Mouse (Mus musculus) forebrain, embryonic 15.5 days (tissue): ENCODE results near the gene Vmn1r28. TPM values are rescaled to one million over a fixed set of nuclear protein-coding genes. Genes with fewer than 3 reads are reported as not detected.
"Not testable (repeated sequence)": the region's sequence is repeated elsewhere in the genome, so short reads cannot be mapped to it uniquely, and the experiment has no call there.

Source experiments
- ATAC-seq: fragments of 200-750 bp; cut with Nextera tagmentation; replicated peaks from 2 replicates; pipeline ENCODE4 v1.8.0; 2017; ENCODE audit warnings: mild to moderate bottlenecking, moderate TSS enrichment, moderate library complexity
- H3K27ac ChIP-seq: fragments of 300-500 bp; sonication (generic); replicated peaks from 2 replicates; pipeline ENCODE4 v1.5.1; 2015; ENCODE audit warnings: mild to moderate bottlenecking, inconsistent platforms
- H3K27me3 ChIP-seq: fragments of 300-500 bp; sonication (generic); 2 replicates; pipeline ENCODE4 v1.6.1; 2015; ENCODE audit warnings: inconsistent platforms
- H3K36me3 ChIP-seq: fragments of 300-500 bp; sonication (generic); 2 replicates; pipeline ENCODE4 v1.6.1; 2015; ENCODE audit warnings: mild to moderate bottlenecking, inconsistent platforms
- H3K4me1 ChIP-seq: fragments of 300-500 bp; sonication (generic); 2 replicates; pipeline ENCODE4 v1.6.1; 2015; ENCODE audit warnings: inconsistent platforms
- H3K4me2 ChIP-seq: fragments of 300-500 bp; sonication (generic); replicated peaks from 2 replicates; pipeline ENCODE4 v1.6.1; 2015; ENCODE audit warnings: mild to moderate bottlenecking, inconsistent platforms
- H3K4me3 ChIP-seq: fragments of 300-500 bp; sonication (generic); 2 replicates; pipeline ENCODE4 v1.5.1; 2015; ENCODE audit warnings: mild to moderate bottlenecking, inconsistent platforms
- H3K9ac ChIP-seq: fragments of 300-500 bp; sonication (generic); replicated peaks from 2 replicates; pipeline ENCODE4 v1.6.1; 2015; ENCODE audit warnings: mild to moderate bottlenecking, inconsistent platforms
- H3K9me3 ChIP-seq: fragments of 300-500 bp; sonication (generic); 2 replicates; pipeline ENCODE4 v1.6.1; 2016; ENCODE audit warnings: inconsistent platforms
- WGBS: fragments of 180-500 bp; shearing (Covaris S2); methylation state at CpG from one replicate; pipeline ENCODE4 v1.1.7; 2015; ENCODE audit warnings: mixed read lengths; 5-methylcytosine and 5-hydroxymethylcytosine counted together
- polyA plus RNA-seq: library from polyadenylated mRNA; unstranded; fragments of >200 nt; fragmentation: Nextera tagmentation; extraction: Ambion mirVana; gene quantifications from 2 replicates; pipeline ENCODE4 v1.2.1, GENCODE M21; 2015

Gene Vmn1r28
- not detected in 2 replicates for polyA plus RNA-seq

- H3K4me2 ChIP-seq, result no peak within 1 kb of the TSS
- H3K27me3 ChIP-seq, result no peaks in the 10 kb centered on the region
- no peaks in the 10 kb centered on the region for H3K9me3 ChIP-seq
- 89% methylated on average over 1 of the region's 1 CpGs for WGBS
- H3K4me3 ChIP-seq, result no peak within 1 kb of the TSS
- no peaks in the 10 kb centered on the region for H3K4me1 ChIP-seq
- no peak within 1 kb of the TSS for H3K9ac ChIP-seq
- no peaks in the 10 kb centered on the region for H3K36me3 ChIP-seq
- H3K27ac ChIP-seq, result no peak within 1 kb of the TSS
- ATAC-seq, result no peak
These were observed at the start of gene Vmn1r28 for GRCm38 (mm10) chr6:58261737-58262136. Vmn1r28 (plus strand) TSS chr6:58262037.

- Histone ChIP-seq H3K27ac (no peak overlapping the region), H3K4me2 (no peak overlapping the region), H3K9ac (no peak overlapping the region), H3K4me3 (no peak overlapping the region), H3K27me3 (no peaks in the 10 kb centered on the region), H3K9me3 (no peaks in the 10 kb centered on the region), H3K36me3 (no peaks in the 10 kb centered on the region), H3K4me1 (no peaks in the 10 kb centered on the region)
- no peak for ATAC-seq
- WGBS, result 80% methylated on average over 2 of the region's 2 CpGs
These were observed 45.7 kb upstream of the Vmn1r28 start for GRCm38 (mm10) chr6:58216119-58216518.

- Histone ChIP-seq H3K4me2 (no peak within 1 kb of the TSS), H3K27me3 (no peaks in the 10 kb centered on the region), H3K4me3 (no peak within 1 kb of the TSS), H3K9me3 (no peaks in the 10 kb centered on the region), H3K4me1 (no peaks in the 10 kb centered on the region), H3K9ac (no peak within 1 kb of the TSS), H3K36me3 (no peaks in the 10 kb centered on the region), H3K27ac (no peak within 1 kb of the TSS)
- WGBS, result 85% methylated on average over 2 of the region's 2 CpGs
- ATAC-seq, result no peak
These were observed 43.1 kb upstream of the Vmn1r28 start, which contains the start of gene Vmn1r27 for GRCm38 (mm10) chr6:58218721-58219120. Vmn1r27 (minus strand) TSS chr6:58218821.

- not testable (repeated sequence) for ATAC-seq, H3K4me3 ChIP-seq, H3K36me3 ChIP-seq, H3K27ac ChIP-seq, H3K9ac ChIP-seq, H3K9me3 ChIP-seq, H3K4me1 ChIP-seq, H3K4me2 ChIP-seq, H3K27me3 ChIP-seq
- WGBS, result 96% methylated on average over 1 of the region's 1 CpGs
These were observed 17.8 kb downstream of the Vmn1r28 start for GRCm38 (mm10) chr6:58279661-58280060.

GRCm38 (mm10) chr6:58292201-58292600, 30.4 kb downstream of the Vmn1r28 start:
- Histone ChIP-seq H3K27me3 (no peaks in the 10 kb centered on the region), H3K9ac (no peak overlapping the region), H3K4me2 (no peak overlapping the region), H3K36me3 (no peaks in the 10 kb centered on the region), H3K9me3 (no peaks in the 10 kb centered on the region), H3K4me3 (no peak overlapping the region), H3K27ac (no peak overlapping the region), H3K4me1 (no peaks in the 10 kb centered on the region)
- WGBS, result 59% methylated on average over 2 of the region's 2 CpGs
- ATAC-seq, result no peak

- WGBS, result 91% methylated on average over 19 of the region's 19 CpGs
- not testable (repeated sequence) for H3K4me3 ChIP-seq, ATAC-seq
These were observed 36.7 kb downstream of the Vmn1r28 start for GRCm38 (mm10) chr6:58298511-58298910.

GRCm38 (mm10) chr6:58301249-58301648, 39.4 kb downstream of the Vmn1r28 start, which contains the start of gene Vmn1r29:
Vmn1r29 (plus strand) TSS chr6:58301549.
- H3K36me3 ChIP-seq, result no peaks in the 10 kb centered on the region
- H3K27ac ChIP-seq, result no peak within 1 kb of the TSS
- no peak within 1 kb of the TSS for H3K9ac ChIP-seq
- no peaks in the 10 kb centered on the region for H3K27me3 ChIP-seq
- no peaks in the 10 kb centered on the region for H3K4me1 ChIP-seq
- H3K4me2 ChIP-seq, result no peak within 1 kb of the TSS
- no peaks in the 10 kb centered on the region for H3K9me3 ChIP-seq
- no peak within 1 kb of the TSS for H3K4me3 ChIP-seq
- no peak for ATAC-seq

More at GRCm38 (mm10) chr6:58298511-58298910, 36.7 kb downstream of the Vmn1r28 start:
- not testable (repeated sequence) for H3K27me3 ChIP-seq, H3K4me2 ChIP-seq, H3K9ac ChIP-seq, H3K27ac ChIP-seq, H3K4me1 ChIP-seq, H3K9me3 ChIP-seq, H3K36me3 ChIP-seq

Other genes with a start within 250 kb of the Vmn1r28 start
- gene Vmn1r26, start 246.9 kb upstream of the Vmn1r28 start, polyA plus RNA-seq, result not detected in 2 replicates
- gene Vmn1r27, start 43.2 kb upstream of the Vmn1r28 start, polyA plus RNA-seq, result not detected in 2 replicates
- not detected in 2 replicates for gene Vmn1r29, start 39.5 kb downstream of the Vmn1r28 start, polyA plus RNA-seq
- gene Vmn1r30, start 181.3 kb downstream of the Vmn1r28 start, polyA plus RNA-seq, result not detected in 2 replicates
- gene Vmn1r31, start 213.3 kb downstream of the Vmn1r28 start, polyA plus RNA-seq, result not detected in 2 replicates